Mouse (Mus musculus): Measurements from ENCODE around the gene Gas8. TPM values are rescaled to one million over a fixed set of nuclear protein-coding genes. Genes with fewer than 3 reads are reported as not detected.

The Gas8 gene
- polyA plus RNA-seq, 1 experiment from 2014 or later, result 36.5 TPM

- H3K9ac ChIP-seq, result no peak overlapping the region
- H3K4me1 ChIP-seq, result no peaks in the 10 kb centered on the region
- WGBS, result 94% methylated on average over 11 of the region's 11 CpGs
- H3K36me3 ChIP-seq, result peaks cover 99% of the 10 kb centered on the region
- no peak overlapping the region for H3K4me2 ChIP-seq
- no peak overlapping the region for H3K4me3 ChIP-seq
- H3K27ac ChIP-seq, result no peak overlapping the region
- ATAC-seq (ENCODE audit: insufficient number of reproducible peaks, insufficient read depth, low FRiP score, low TSS enrichment, low read depth), result no peak
- H3K9me3 ChIP-seq, result no peaks in the 10 kb centered on the region
- no peaks in the 10 kb centered on the region for H3K27me3 ChIP-seq
Measured at GRCm38 (mm10) chr8:123499556-123499955, 19.1 kb upstream of the Gas8 start.

GRCm38 (mm10) chr8:123502192-123502591 is 16.4 kb upstream of the Gas8 start:
- peaks cover 99% of the 10 kb centered on the region for H3K36me3 ChIP-seq
- no peak overlapping the region for H3K4me2 ChIP-seq
- H3K27ac ChIP-seq, result no peak overlapping the region
- no peak overlapping the region for H3K9ac ChIP-seq
- 96% methylated on average over 5 of the region's 5 CpGs for WGBS
- H3K9me3 ChIP-seq, result no peaks in the 10 kb centered on the region
- no peaks in the 10 kb centered on the region for H3K27me3 ChIP-seq
- ATAC-seq (ENCODE audit: insufficient number of reproducible peaks, insufficient read depth, low FRiP score, low TSS enrichment, low read depth), result no peak
- no peak overlapping the region for H3K4me3 ChIP-seq
- H3K4me1 ChIP-seq, result no peaks in the 10 kb centered on the region

- WGBS, result 97% methylated on average over 6 of the region's 6 CpGs
- Histone ChIP-seq H3K36me3 (peaks cover 99% of the 10 kb centered on the region), H3K27me3 (no peaks in the 10 kb centered on the region), H3K9ac (no peak overlapping the region), H3K27ac (no peak overlapping the region), H3K4me1 (no peaks in the 10 kb centered on the region), H3K4me3 (no peak overlapping the region), H3K9me3 (no peaks in the 10 kb centered on the region), H3K4me2 (no peak overlapping the region)
- no peak for ATAC-seq (ENCODE audit: insufficient number of reproducible peaks, insufficient read depth, low FRiP score, low TSS enrichment, low read depth)
Measured at GRCm38 (mm10) chr8:123503801-123504467, 14.7 kb upstream of the Gas8 start.

DNA sequence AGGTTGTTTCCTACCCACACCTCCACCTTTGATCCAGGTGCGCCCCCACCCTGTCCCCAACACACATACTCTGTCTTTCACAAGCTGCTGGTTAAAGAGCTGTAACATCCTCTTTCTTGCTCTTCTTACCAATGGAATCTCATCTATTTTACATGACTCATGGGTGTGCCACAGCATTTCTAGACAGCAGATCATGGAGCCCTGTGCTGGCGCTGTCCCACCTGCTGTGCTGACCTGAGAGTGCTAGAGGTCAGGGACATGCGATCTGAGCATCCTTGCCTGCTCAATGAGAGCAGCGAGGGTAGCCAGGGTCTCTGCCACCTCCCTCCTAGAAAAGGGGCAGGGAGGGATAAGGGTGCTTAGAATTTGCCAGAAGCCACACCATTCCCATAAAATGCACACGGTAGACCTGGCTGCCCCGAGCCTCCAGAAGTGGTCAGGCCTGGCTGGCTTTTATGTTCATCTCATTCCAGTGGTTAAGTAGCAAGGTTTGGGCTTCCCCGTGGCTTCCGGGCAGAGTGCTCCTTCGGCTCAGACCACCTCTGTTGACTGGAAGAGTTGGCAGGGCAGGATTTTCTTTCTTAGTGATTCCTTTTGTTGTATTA is 13.9 kb upstream of the Gas8 start:
- H3K27ac ChIP-seq, result no peak overlapping the region
- H3K27me3 ChIP-seq, result no peaks in the 10 kb centered on the region
- whole genome bisulfite sequencing, result 91% methylated on average over 9 of the region's 9 CpGs
- no peak overlapping the region for H3K4me2 ChIP-seq
- no peaks in the 10 kb centered on the region for H3K9me3 ChIP-seq
- peaks cover 99% of the 10 kb centered on the region for H3K36me3 ChIP-seq
- H3K9ac ChIP-seq, result no peak overlapping the region
- H3K4me1 ChIP-seq, result no peaks in the 10 kb centered on the region
- no peak overlapping the region for H3K4me3 ChIP-seq
- ATAC-seq (ENCODE audit: insufficient number of reproducible peaks, insufficient read depth, low FRiP score, low TSS enrichment, low read depth), result no peak

DNA sequence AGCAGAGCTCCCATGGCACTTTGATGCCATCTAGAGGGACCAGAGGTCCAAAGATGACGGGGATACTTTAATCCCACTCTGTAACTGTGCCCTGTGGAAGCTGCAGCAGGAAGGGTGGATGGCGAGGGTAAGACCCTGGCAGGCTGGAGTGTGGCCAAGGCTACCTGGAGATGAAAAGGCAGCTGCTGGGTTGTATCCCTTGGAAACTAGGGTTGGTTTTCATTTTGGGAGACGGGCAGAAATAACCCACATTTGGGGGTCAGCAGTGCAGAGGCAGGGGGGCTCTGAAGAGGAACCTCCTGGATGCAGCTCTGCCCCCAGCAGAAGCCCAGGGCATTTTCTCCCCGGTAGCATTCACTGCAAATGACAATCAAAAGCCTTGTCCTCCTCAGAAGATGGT is 13.4 kb upstream of the Gas8 start:
- H3K36me3 ChIP-seq, result peaks cover 95% of the 10 kb centered on the region
- no peaks in the 10 kb centered on the region for H3K27me3 ChIP-seq
- no peaks in the 10 kb centered on the region for H3K9me3 ChIP-seq
- 85% methylated on average over 4 of the region's 4 CpGs for WGBS
- no peak for ATAC-seq (ENCODE audit: insufficient number of reproducible peaks, insufficient read depth, low FRiP score, low TSS enrichment, low read depth)
- no peak overlapping the region for H3K4me2 ChIP-seq
- no peak overlapping the region for H3K9ac ChIP-seq
- no peak overlapping the region for H3K4me3 ChIP-seq
- no peaks in the 10 kb centered on the region for H3K4me1 ChIP-seq
- H3K27ac ChIP-seq, result no peak overlapping the region

DNA sequence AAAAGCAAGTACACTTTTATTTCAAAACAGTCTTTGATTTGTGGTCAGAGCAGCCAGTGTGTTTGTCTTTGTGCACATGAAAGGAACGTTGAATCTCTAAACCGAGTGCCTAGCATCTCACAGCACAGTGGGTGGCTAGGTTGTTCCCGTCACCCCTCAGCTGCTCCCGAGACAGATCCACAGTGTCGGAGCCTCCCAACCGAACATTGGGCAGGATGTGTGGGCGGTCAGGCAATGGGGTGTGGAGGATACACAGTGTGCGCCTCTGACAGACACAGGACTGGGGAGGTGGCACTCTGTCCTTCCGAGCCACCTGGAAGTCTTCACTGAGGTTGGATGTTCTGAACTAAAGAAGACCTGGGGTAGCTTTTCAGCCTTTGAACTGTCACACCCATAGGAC is 12.9 kb upstream of the Gas8 start:
- no peak overlapping the region for H3K4me2 ChIP-seq
- ATAC-seq (ENCODE audit: insufficient number of reproducible peaks, insufficient read depth, low FRiP score, low TSS enrichment, low read depth), result no peak
- H3K4me1 ChIP-seq, result no peaks in the 10 kb centered on the region
- H3K9me3 ChIP-seq, result no peaks in the 10 kb centered on the region
- H3K36me3 ChIP-seq, result peaks cover 91% of the 10 kb centered on the region
- no peak overlapping the region for H3K4me3 ChIP-seq
- no peak overlapping the region for H3K9ac ChIP-seq
- no peak overlapping the region for H3K27ac ChIP-seq
- no peaks in the 10 kb centered on the region for H3K27me3 ChIP-seq
- 88% methylated on average over 9 of the region's 9 CpGs for WGBS

- H3K36me3 ChIP-seq, result peaks cover 76% of the 10 kb centered on the region
- H3K27ac ChIP-seq, result no peak overlapping the region
- no peaks in the 10 kb centered on the region for H3K9me3 ChIP-seq
- H3K9ac ChIP-seq, result no peak overlapping the region
- no peaks in the 10 kb centered on the region for H3K27me3 ChIP-seq
- ATAC-seq (ENCODE audit: insufficient number of reproducible peaks, insufficient read depth, low FRiP score, low TSS enrichment, low read depth), result no peak
- no peak overlapping the region for H3K4me3 ChIP-seq
- H3K4me1 ChIP-seq, result no peaks in the 10 kb centered on the region
- WGBS, result 95% methylated on average over 5 of the region's 5 CpGs
- no peak overlapping the region for H3K4me2 ChIP-seq
Measured at GRCm38 (mm10) chr8:123507153-123507552, 11.5 kb upstream of the Gas8 start.

DNA sequence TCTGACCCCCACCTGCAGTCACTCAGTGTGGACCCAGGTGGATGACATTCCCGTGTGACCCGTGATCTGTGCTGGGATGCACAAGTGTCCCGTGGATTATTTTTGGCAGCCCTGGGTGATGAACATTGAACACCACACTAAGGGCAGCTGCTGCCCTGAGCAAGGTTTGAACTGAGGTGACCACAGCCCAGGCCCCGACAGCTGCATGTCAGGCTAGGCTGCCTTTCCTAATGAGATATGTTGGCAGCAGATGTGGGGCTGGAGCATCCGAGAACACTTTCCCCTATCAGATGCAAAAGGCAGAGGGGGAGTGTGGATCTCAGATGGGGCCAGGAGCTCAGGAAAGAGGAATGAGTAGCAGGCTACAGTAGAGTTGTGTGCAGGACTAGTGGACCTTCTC is 7.8 kb upstream of the Gas8 start:
- H3K27ac ChIP-seq, result no peak overlapping the region
- no peak for ATAC-seq (ENCODE audit: insufficient number of reproducible peaks, insufficient read depth, low FRiP score, low TSS enrichment, low read depth)
- peaks cover 40% of the 10 kb centered on the region for H3K36me3 ChIP-seq
- H3K4me3 ChIP-seq, result no peak overlapping the region
- H3K9me3 ChIP-seq, result no peaks in the 10 kb centered on the region
- H3K27me3 ChIP-seq, result peaks cover 33% of the 10 kb centered on the region
- no peak overlapping the region for H3K9ac ChIP-seq
- 76% methylated on average over 5 of the region's 5 CpGs for WGBS
- peaks cover 18% of the 10 kb centered on the region for H3K4me1 ChIP-seq
- H3K4me2 ChIP-seq, result no peak overlapping the region

- Histone ChIP-seq H3K9ac (peak overlapping the region; percentile 75), H3K27ac (no peak overlapping the region), H3K36me3 (peaks cover 8% of the 10 kb centered on the region), H3K4me3 (peak overlapping the region; percentile 72), H3K4me1 (peaks cover 23% of the 10 kb centered on the region), H3K27me3 (peaks cover 50% of the 10 kb centered on the region), H3K4me2 (peak overlapping the region; percentile 97), H3K9me3 (no peaks in the 10 kb centered on the region)
- no peak for ATAC-seq (ENCODE audit: insufficient number of reproducible peaks, insufficient read depth, low FRiP score, low TSS enrichment, low read depth)
- WGBS, result 4% methylated on average over 9 of the region's 9 CpGs
Measured at GRCm38 (mm10) chr8:123514136-123514535, 4.5 kb upstream of the Gas8 start.

DNA sequence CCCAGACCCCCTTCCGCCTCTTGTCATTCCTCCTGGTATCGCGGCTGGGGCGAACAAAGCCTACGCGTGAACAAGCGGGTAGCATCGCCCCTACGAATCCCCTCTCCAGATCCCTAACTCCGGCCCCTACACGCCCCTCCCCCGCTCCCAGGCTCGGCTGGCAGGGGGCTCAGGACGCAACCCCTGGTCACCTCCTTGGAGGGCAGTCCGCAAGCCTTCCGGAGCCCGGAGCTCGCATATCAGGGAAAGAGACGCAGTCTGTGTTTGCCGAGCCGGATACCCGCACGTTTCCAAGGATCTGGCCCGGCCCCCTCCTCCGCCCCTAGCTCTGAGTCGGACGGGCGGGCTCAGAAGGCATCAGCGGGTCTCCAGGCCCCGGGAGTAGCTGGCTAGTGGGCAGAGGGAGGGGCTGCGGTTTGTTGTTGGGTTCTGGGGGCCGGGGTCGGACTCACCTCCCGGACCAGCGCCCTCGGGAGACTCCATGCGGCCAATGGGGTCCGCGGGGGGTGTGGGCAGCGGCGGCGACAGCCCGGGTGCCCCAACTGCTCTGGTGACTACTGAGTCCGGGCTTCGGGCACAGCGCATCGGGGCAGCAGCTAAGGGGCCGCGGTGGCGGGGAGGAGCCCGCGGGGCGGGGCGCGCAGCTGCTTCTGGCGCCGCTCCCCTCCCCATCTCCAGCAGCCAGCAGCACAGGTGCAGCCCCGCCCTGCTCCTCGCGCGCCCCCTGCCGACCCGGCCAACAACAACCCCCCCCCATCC is 3.7 kb upstream of the Gas8 start, which contains the start of gene Dbndd1:
Gene Dbndd1 (minus strand): TSS at position 683 of the 759 bp plus-strand sequence.
- peak within 1 kb of the TSS; percentile 75 for H3K9ac ChIP-seq
- H3K4me3 ChIP-seq, result peak within 1 kb of the TSS; percentile 72
- WGBS, result under 1% methylated on average over 51 of the region's 63 CpGs
- H3K27me3 ChIP-seq, result peaks cover 50% of the 10 kb centered on the region
- peak within 1 kb of the TSS; percentile 97 for H3K4me2 ChIP-seq
- ATAC-seq (ENCODE audit: insufficient number of reproducible peaks, insufficient read depth, low FRiP score, low TSS enrichment, low read depth), result peak; percentile 23; the same call in 1 of the 2 replicates
- no peaks in the 10 kb centered on the region; the same call in none of the 2 replicates for H3K36me3 ChIP-seq
- no peaks in the 10 kb centered on the region for H3K9me3 ChIP-seq
- H3K4me1 ChIP-seq, result peaks cover 29% of the 10 kb centered on the region
- H3K27ac ChIP-seq, result no peak within 1 kb of the TSS

DNA sequence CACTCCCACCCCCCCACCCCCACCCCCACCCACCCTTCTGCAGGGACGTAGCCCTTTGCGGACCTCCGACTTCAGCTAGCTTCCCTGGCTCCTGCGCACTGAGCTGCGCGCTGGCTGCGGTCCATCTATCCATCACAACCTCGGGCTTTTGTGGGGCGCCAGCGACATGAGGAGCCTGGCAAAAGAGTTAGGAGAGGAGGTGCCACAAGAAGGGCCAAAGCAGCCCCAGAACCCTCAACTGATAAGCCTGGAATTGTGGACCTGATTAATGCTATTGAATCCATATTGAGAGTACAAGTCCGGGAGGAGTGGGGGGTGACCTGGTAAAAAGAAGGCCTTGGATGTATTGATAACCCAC is 3.1 kb upstream of the Gas8 start:
- H3K9ac ChIP-seq, result no peak overlapping the region
- H3K36me3 ChIP-seq, result peaks cover under 1% of the 10 kb centered on the region
- peak overlapping the region; percentile 72 for H3K4me3 ChIP-seq
- H3K27ac ChIP-seq, result no peak overlapping the region
- no peaks in the 10 kb centered on the region for H3K9me3 ChIP-seq
- peak overlapping the region; percentile 97 for H3K4me2 ChIP-seq
- H3K4me1 ChIP-seq, result peaks cover 29% of the 10 kb centered on the region
- ATAC-seq (ENCODE audit: insufficient number of reproducible peaks, insufficient read depth, low FRiP score, low TSS enrichment, low read depth), result no peak
- H3K27me3 ChIP-seq, result peaks cover 50% of the 10 kb centered on the region
- WGBS, result 2% methylated on average over 11 of the region's 11 CpGs

DNA sequence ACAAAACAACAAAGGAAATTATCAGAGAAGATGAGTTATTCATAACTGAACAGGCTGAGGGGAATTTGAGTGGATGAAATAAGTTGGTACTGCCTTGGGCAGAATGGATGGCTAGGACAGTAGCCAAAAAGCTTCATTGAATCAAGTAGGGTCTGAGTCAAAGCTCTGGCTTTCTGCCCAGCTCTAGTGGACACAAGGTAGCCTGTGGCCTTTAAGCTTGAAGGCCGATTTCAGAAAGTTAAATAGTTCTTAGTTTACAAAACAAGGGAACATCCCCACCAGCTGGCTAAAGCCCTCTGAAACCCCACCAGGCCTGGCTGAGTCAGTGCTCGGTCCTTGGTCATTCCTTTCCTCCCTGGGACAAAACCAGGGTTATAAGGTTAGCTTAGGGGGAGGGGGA is 2.0 kb upstream of the Gas8 start:
- Histone ChIP-seq H3K27me3 (peaks cover 50% of the 10 kb centered on the region), H3K9me3 (no peaks in the 10 kb centered on the region), H3K4me1 (peaks cover 29% of the 10 kb centered on the region), H3K4me3 (no peak overlapping the region), H3K27ac (no peak overlapping the region), H3K9ac (no peak overlapping the region), H3K36me3 (peaks cover 10% of the 10 kb centered on the region; the same call in 1 of the 2 replicates), H3K4me2 (no peak overlapping the region)
- no peak for ATAC-seq (ENCODE audit: insufficient number of reproducible peaks, insufficient read depth, low FRiP score, low TSS enrichment, low read depth)
- 33% methylated on average over 2 of the region's 2 CpGs for WGBS
